Mouse (Mus musculus) neural tube, embryonic 13.5 days (tissue): ENCODE measurements at regions not wholly inside any gene's neighbourhood (a gene's known extent, or its start where the extent isn't known, plus 50 kb on each side); places are given as distances from the start of the nearest gene placed in this dataset.

Experiments used
- ATAC-seq: fragments of 200-750 bp; cut with Nextera tagmentation; 2 replicates; pipeline ENCODE4 v1.8.0; 2017; ENCODE audit warnings: low read depth, mild to moderate bottlenecking, moderate TSS enrichment, moderate library complexity
- H3K27ac ChIP-seq: fragments of 300-500 bp; sonication (generic); replicated peaks from 2 replicates; pipeline ENCODE4 v1.5.1; 2015; ENCODE audit warnings: moderate library complexity, mild to moderate bottlenecking, inconsistent platforms
- H3K27me3 ChIP-seq: fragments of 300-500 bp; sonication (generic); 2 replicates; pipeline ENCODE4 v1.6.1; 2015; ENCODE audit warnings: mild to moderate bottlenecking, inconsistent platforms
- H3K36me3 ChIP-seq: fragments of 300-500 bp; sonication (generic); 2 replicates; pipeline ENCODE4 v1.6.1; 2015; ENCODE audit warnings: mild to moderate bottlenecking, inconsistent platforms
- H3K4me1 ChIP-seq: fragments of 300-500 bp; sonication (generic); replicated peaks from 2 replicates; pipeline ENCODE4 v1.6.1; 2015; ENCODE audit warnings: inconsistent platforms
- H3K4me2 ChIP-seq: fragments of 300-500 bp; sonication (generic); 2 replicates; pipeline ENCODE4 v1.6.1; 2015; ENCODE audit warnings: inconsistent platforms, mild to moderate bottlenecking, moderate library complexity
- H3K4me3 ChIP-seq: fragments of 300-500 bp; sonication (generic); 2 replicates; pipeline ENCODE4 v1.5.1; 2015; ENCODE audit warnings: mild to moderate bottlenecking, inconsistent platforms
- H3K9ac ChIP-seq: fragments of 300-500 bp; sonication (generic); 2 replicates; pipeline ENCODE4 v1.6.1; 2015; ENCODE audit warnings: moderate library complexity, mild to moderate bottlenecking, inconsistent platforms
- H3K9me3 ChIP-seq: fragments of 300-500 bp; sonication (generic); 2 replicates; pipeline ENCODE4 v1.6.1; 2016; ENCODE audit warnings: inconsistent platforms
- WGBS: fragments of 180-500 bp; shearing (Covaris S2); methylation state at CpG from one replicate; pipeline ENCODE4 v1.1.7; 2015; 5-methylcytosine and 5-hydroxymethylcytosine counted together

DNA sequence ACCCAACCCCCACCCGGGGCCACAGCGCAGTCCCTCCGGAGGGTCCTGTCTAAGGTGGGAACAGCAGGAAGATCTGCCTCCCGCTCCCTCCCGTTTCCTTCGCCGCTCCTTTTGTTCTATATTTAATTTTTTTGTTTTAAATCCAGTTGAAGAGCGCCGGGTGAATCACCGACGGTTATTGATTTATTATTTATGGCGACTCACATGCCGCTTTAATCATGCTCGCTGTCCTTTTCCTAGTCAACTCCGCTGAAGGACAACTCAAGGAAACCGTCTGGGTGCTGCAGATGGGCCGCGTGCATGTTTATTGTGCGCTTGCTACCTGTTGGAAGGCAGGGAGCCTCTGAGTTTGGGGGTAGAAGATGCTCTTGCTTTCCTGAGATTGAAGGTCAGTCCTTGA lies 68.3 kb upstream of the Gm26897 start:
- 62% methylated on average over 19 of the region's 19 CpGs for WGBS
- Histone ChIP-seq H3K27me3 (peaks cover 18% of the 10 kb centered on the region), H3K4me1 (peaks cover 20% of the 10 kb centered on the region), H3K4me3 (no peak overlapping the region), H3K9ac (no peak overlapping the region), H3K27ac (no peak overlapping the region), H3K9me3 (peaks cover 8% of the 10 kb centered on the region), H3K36me3 (no peaks in the 10 kb centered on the region), H3K4me2 (no peak overlapping the region)
- ATAC-seq, result no peak

DNA sequence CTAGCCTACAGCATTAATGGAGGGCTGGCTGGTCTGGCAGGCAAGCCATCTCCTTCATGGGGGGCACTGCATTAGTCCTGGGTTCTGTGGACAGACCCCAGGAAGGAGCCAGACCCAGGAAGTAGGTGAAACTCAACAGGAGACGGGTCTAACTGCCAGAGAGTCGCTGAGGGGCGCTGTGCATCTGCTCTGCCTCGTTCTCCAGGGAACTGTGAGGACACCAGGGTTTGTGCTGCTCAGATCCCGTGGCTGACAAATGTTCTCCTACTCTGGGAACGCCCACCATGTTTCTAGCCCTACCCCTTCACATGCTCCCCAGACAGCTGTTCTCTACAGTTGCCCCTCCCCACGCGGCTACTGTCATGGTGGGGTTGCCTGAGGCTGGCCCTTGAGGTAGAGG lies 67.7 kb upstream of the Gm26897 start:
- no peak overlapping the region for H3K4me3 ChIP-seq
- ATAC-seq, result no peak
- WGBS, result 58% methylated on average over 8 of the region's 8 CpGs

GRCm38 (mm10) chr5:111667901-111668300 lies 65.8 kb upstream of the Gm26897 start:
- WGBS, result 61% methylated on average over 3 of the region's 3 CpGs
- Histone ChIP-seq H3K9me3 (peaks cover 8% of the 10 kb centered on the region), H3K27me3 (peaks cover 18% of the 10 kb centered on the region), H3K4me1 (peaks cover 13% of the 10 kb centered on the region), H3K4me3 (no peak overlapping the region), H3K9ac (no peak overlapping the region), H3K4me2 (no peak overlapping the region), H3K27ac (no peak overlapping the region), H3K36me3 (no peaks in the 10 kb centered on the region)
- no peak for ATAC-seq

More for the DNA sequence above, 67.7 kb upstream of the Gm26897 start:
- H3K9ac ChIP-seq, result no peak overlapping the region
- no peaks in the 10 kb centered on the region for H3K36me3 ChIP-seq
- no peak overlapping the region for H3K4me2 ChIP-seq
- peaks cover 8% of the 10 kb centered on the region for H3K9me3 ChIP-seq
- peaks cover 14% of the 10 kb centered on the region for H3K4me1 ChIP-seq
- no peak overlapping the region for H3K27ac ChIP-seq
- peaks cover 18% of the 10 kb centered on the region for H3K27me3 ChIP-seq

DNA sequence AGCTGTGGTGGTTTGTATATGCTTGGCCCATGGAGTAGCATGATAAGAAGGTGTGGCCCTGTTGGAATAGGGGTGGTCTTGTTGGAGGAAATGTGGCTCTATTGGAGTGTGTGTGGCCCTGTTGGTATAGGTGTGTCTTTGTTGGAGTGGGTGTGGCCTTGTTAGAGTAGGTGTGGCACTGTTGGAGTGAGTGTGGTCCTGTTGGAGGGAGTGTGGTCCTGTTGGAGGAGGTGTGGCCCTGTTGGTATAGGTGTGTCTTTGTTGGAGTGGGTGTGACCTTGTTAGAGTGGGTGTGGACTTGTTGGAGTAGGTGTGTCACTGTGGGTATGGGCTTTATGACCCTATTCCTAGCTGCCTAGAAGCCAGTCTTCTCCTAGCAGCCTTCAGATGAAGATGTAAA lies 64.6 kb upstream of the Gm26897 start:
- no peak for ATAC-seq
- peaks cover 16% of the 10 kb centered on the region for H3K27me3 ChIP-seq
- no peaks in the 10 kb centered on the region for H3K36me3 ChIP-seq
- H3K27ac ChIP-seq, result no peak overlapping the region
- peaks cover 13% of the 10 kb centered on the region for H3K4me1 ChIP-seq
- H3K9me3 ChIP-seq, result peaks cover 8% of the 10 kb centered on the region
- H3K4me2 ChIP-seq, result no peak overlapping the region
- H3K4me3 ChIP-seq, result no peak overlapping the region
- H3K9ac ChIP-seq, result no peak overlapping the region

DNA sequence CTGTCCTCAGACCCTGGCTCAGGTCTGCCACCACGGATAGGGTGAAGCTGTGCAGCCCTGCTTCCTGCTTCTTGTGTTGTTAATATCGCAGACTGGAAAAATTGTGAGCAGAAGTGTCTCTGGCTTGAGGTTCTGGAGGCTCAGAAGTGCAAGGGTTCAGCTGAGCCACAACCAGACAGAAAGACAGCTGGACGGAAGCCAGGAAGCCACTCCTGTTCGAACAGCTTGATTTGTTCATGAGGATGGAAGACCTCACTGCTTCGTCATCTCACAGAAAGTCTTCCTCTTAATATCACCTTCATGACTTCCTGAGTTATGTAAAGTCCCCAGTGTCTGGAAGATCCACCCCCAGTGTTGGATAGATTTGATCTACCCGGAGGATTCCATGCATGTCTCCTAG lies 62.0 kb upstream of the Gm26897 start:
- Histone ChIP-seq H3K36me3 (no peaks in the 10 kb centered on the region), H3K27ac (no peak overlapping the region), H3K4me1 (peaks cover 31% of the 10 kb centered on the region), H3K4me3 (no peak overlapping the region), H3K9me3 (peaks cover 8% of the 10 kb centered on the region), H3K9ac (no peak overlapping the region), H3K27me3 (peaks cover 9% of the 10 kb centered on the region; the same call in 1 of the 2 replicates), H3K4me2 (no peak overlapping the region)
- 79% methylated on average over 6 of the region's 6 CpGs for WGBS
- no peak for ATAC-seq

DNA sequence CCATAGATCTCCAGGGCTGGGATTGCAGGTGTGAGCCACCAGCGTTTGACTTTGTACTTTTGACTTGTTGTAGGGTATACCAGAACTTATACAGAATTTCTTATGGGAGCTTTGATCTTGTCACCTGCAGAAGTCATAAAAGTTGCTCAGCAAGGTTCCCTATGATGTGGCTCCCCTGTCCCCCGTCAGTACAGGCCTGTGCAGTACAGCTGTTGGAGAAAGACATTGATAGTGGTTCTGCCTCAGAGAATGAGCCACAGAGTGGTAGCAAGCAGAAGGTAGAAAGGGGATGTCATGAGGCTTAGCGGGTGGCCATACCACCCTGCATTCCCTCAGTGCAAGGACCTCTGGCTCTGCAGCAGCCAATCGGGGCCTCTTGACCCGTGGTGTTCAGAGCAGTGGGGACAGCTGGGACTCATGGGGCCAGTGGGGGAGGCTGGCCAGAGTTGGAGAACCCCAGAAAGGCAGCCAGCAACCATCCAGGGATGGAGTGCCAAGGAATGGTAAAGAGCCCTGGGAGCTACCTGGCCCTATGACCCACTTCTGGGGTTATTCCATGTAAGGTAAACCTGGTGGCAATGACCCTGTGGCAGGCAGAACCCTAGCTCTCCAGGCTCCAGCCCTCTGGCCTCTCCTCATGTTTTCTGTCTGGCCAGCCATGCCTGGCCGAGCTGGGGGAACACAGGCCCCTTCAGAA lies 58.6 kb upstream of the Gm26897 start:
- no peak overlapping the region for H3K4me3 ChIP-seq
- WGBS, result 53% methylated on average over 6 of the region's 6 CpGs
- ATAC-seq, result no peak
- no peaks in the 10 kb centered on the region for H3K36me3 ChIP-seq
- H3K9ac ChIP-seq, result no peak overlapping the region
- H3K27me3 ChIP-seq, result peaks cover 15% of the 10 kb centered on the region; the same call in 1 of the 2 replicates
- peak overlapping the region; percentile 23 for H3K27ac ChIP-seq
- H3K4me2 ChIP-seq, result no peak overlapping the region
- H3K9me3 ChIP-seq, result no peaks in the 10 kb centered on the region
- H3K4me1 ChIP-seq, result peaks cover 57% of the 10 kb centered on the region

DNA sequence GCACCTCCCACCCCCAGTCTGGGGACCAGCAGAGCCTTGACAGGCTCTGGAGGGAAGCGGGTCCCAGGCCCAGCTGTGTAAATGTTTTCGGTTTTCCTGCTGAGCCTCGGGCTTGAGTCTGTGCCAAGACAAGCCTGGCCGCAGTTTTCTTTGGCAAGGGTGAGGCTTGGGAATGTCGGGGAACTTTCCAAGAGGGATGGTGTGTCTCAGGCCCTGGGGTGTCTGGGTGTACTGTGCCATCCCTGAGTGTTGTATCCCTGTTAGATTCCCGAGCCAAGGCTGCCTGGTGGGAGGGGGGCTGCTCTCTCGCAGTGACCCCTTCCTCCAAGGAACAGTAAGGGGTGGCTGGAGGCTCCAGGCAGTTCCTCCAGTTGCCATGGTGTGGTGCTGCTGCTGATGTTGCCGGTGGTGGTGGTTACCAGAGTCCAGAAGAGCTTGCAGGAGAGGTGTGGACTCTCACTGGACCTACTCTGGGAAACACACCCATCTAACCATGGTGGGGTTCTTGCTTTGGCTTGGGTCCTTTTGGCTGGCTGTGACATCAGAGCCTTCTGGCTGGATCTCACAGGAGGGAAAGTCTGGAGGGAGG lies 58.0 kb upstream of the Gm26897 start:
- Histone ChIP-seq H3K27ac (peak overlapping the region; percentile 42), H3K4me1 (peaks cover 57% of the 10 kb centered on the region)
- 7% methylated on average over 8 of the region's 8 CpGs for WGBS

GRCm38 (mm10) chr5:111677847-111678311 lies 55.8 kb upstream of the Gm26897 start:
- Histone ChIP-seq H3K4me1 (peaks cover 62% of the 10 kb centered on the region), H3K27ac (peak overlapping the region; percentile 23; the same call in 1 of the 2 replicates), H3K9me3 (no peaks in the 10 kb centered on the region), H3K36me3 (no peaks in the 10 kb centered on the region), H3K4me3 (no peak overlapping the region), H3K4me2 (no peak overlapping the region), H3K27me3 (peaks cover 15% of the 10 kb centered on the region; the same call in 1 of the 2 replicates), H3K9ac (no peak overlapping the region)
- whole genome bisulfite sequencing, result 21% methylated on average over 6 of the region's 6 CpGs
- ATAC-seq, result peak; percentile 36; the same call in 1 of the 2 replicates

More for the DNA sequence above, 58.0 kb upstream of the Gm26897 start:
- peak; percentile 38 for ATAC-seq
- Histone ChIP-seq H3K36me3 (no peaks in the 10 kb centered on the region), H3K9ac (no peak overlapping the region), H3K27me3 (peaks cover 15% of the 10 kb centered on the region; the same call in 1 of the 2 replicates), H3K9me3 (no peaks in the 10 kb centered on the region), H3K4me2 (no peak overlapping the region), H3K4me3 (no peak overlapping the region)

GRCm38 (mm10) chr5:111678496-111678895 lies 55.2 kb upstream of the Gm26897 start:
- Histone ChIP-seq H3K27ac (peak overlapping the region; percentile 23; the same call in 1 of the 2 replicates), H3K9ac (no peak overlapping the region)

DNA sequence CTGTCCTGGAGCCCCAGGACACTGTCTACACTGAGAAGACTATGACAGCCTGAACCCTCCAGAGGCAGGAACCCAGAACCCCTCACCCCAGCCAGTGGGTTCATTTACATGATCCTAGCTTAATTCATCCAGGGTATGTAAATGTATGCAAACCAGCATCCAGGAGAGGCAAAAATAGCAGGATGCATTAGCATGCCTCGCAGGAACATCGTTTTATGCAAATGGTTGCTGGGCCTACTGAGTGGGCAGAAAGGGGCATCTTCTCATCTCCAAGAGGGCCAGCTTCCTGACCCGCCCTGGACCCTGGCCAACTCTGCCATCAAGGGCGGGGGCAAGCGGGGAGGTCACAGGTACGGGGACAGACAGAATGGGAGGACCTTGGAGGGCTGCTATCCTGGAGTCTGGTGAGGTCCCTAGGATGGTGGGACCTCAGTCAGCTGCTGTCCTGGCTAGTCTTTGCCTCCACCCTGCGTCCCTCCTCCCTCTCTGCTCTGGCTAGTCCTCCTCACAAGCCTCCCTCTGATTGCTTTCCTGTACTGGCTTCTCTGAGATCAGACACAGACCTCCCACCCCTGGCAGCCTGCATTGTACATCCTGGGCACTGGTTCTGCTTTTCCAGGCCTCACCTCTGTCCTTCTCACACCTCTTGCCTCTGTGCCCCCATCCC lies 52.2 kb upstream of the Gm26897 start:
- Histone ChIP-seq H3K27me3 (peaks cover 23% of the 10 kb centered on the region; the same call in 1 of the 2 replicates), H3K36me3 (no peaks in the 10 kb centered on the region), H3K4me2 (no peak overlapping the region), H3K9ac (peak overlapping the region; percentile 22; the same call in 1 of the 2 replicates), H3K4me1 (peaks cover 47% of the 10 kb centered on the region), H3K9me3 (no peaks in the 10 kb centered on the region), H3K4me3 (no peak overlapping the region), H3K27ac (peak overlapping the region; percentile 67)
- WGBS, result 27% methylated on average over 7 of the region's 7 CpGs
- peak; percentile 40 for ATAC-seq

More at GRCm38 (mm10) chr5:111678496-111678895, 55.2 kb upstream of the Gm26897 start:
- WGBS, result 15% methylated on average over 1 of the region's 1 CpGs
- Histone ChIP-seq H3K4me1 (peaks cover 62% of the 10 kb centered on the region), H3K36me3 (no peaks in the 10 kb centered on the region), H3K4me2 (no peak overlapping the region), H3K9me3 (no peaks in the 10 kb centered on the region), H3K4me3 (no peak overlapping the region), H3K27me3 (peaks cover 21% of the 10 kb centered on the region; the same call in 1 of the 2 replicates)
- ATAC-seq, result no peak

GRCm38 (mm10) chr5:111682899-111683298 lies 50.8 kb upstream of the Gm26897 start:
- ATAC-seq, result no peak
- Histone ChIP-seq H3K4me3 (no peak overlapping the region), H3K27me3 (peaks cover 26% of the 10 kb centered on the region; the same call in 1 of the 2 replicates), H3K4me1 (peaks cover 33% of the 10 kb centered on the region), H3K36me3 (no peaks in the 10 kb centered on the region), H3K9me3 (no peaks in the 10 kb centered on the region), H3K27ac (no peak overlapping the region), H3K4me2 (no peak overlapping the region), H3K9ac (no peak overlapping the region)
